Mouse (Mus musculus) kidney, embryonic 16.5 days (tissue): ENCODE results near the gene Gtf2a1. TPM values are rescaled to one million over a fixed set of nuclear protein-coding genes. Genes with fewer than 3 reads are reported as not detected.
"Not testable (repeated sequence)": the region's sequence is repeated elsewhere in the genome, so short reads cannot be mapped to it uniquely, and the experiment has no call there.

Experiments used
- ATAC-seq: fragments of 200-750 bp; cut with Nextera tagmentation; 2 replicates; pipeline ENCODE4 v1.8.0; 2017; ENCODE audit warnings: moderate TSS enrichment; ENCODE audit not compliant: low FRiP score, low TSS enrichment
- H3K27ac ChIP-seq: fragments of 300-500 bp; sonication (generic); 2 replicates; pipeline ENCODE4 v1.5.1; 2014; ENCODE audit warnings: low read length
- H3K27me3 ChIP-seq: fragments of 300-500 bp; sonication (generic); 2 replicates; pipeline ENCODE4 v1.6.1; 2014; ENCODE audit warnings: low read length, control low read depth, mixed read lengths; ENCODE audit not compliant: insufficient read depth
- H3K36me3 ChIP-seq: fragments of 300-500 bp; sonication (generic); 2 replicates; pipeline ENCODE4 v1.6.1; 2014; ENCODE audit warnings: low read length, control low read depth, mixed read lengths; ENCODE audit not compliant: insufficient read depth
- H3K4me1 ChIP-seq: fragments of 300-500 bp; sonication (generic); 2 replicates; pipeline ENCODE4 v1.6.1; 2014; ENCODE audit warnings: low read length, control low read depth, mixed read lengths; ENCODE audit not compliant: insufficient read depth
- H3K4me2 ChIP-seq: fragments of 300-500 bp; sonication (generic); replicated peaks from 2 replicates; pipeline ENCODE4 v1.6.1; 2014; ENCODE audit warnings: low read depth, low read length
- H3K4me3 ChIP-seq: fragments of 300-500 bp; sonication (generic); 2 replicates; pipeline ENCODE4 v1.5.1; 2014; ENCODE audit warnings: mild to moderate bottlenecking, low read length
- H3K9ac ChIP-seq: fragments of 300-500 bp; sonication (generic); replicated peaks from 2 replicates; pipeline ENCODE4 v1.6.1; 2014; ENCODE audit warnings: low read length
- H3K9me3 ChIP-seq: fragments of 300-500 bp; sonication (generic); 2 replicates; pipeline ENCODE4 v1.6.1; 2016; ENCODE audit warnings: low read length, control low read depth
- WGBS: fragments of 180-500 bp; shearing (Covaris S2); extraction: QIAGEN DNeasy Blood & Tissue Kit; methylation state at CpG from one replicate; pipeline ENCODE4 v1.1.7; 2014; 5-methylcytosine and 5-hydroxymethylcytosine counted together
- polyA plus RNA-seq: library from polyadenylated mRNA; unstranded; fragments of >200 nt; fragmentation: Nextera tagmentation; extraction: Ambion mirVana; gene quantifications from 2 replicates; pipeline ENCODE4 v1.2.1, GENCODE M21; 2015

Gene Gtf2a1
- polyA plus RNA-seq, 1 experiment from 2014 or later: 50.3 TPM

DNA sequence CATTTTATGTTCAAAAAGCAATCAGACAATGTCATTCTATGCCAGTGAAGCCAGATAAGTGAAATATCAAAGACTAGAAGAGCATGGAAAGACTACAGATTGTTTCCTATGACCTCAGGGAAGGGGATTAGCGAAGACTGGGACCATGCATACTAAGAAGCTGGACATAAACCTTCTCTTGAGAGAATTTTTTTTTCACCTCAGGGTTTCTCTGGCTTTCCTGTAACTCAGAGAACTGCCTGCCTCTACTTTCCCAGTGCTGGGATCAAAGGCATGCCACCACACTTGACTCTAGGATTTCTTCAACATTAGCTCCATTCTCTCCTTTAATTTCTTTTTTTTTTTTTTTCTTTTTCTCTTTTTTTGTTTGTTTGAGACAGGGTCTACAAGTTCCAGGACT lies 904 bp upstream of the Gtf2a1 start:
- Histone ChIP-seq H3K9me3 (no peaks in the 10 kb centered on the region), H3K36me3 (no peaks in the 10 kb centered on the region), H3K9ac (peak overlapping the region; percentile 100; the same call in 1 of the 2 replicates), H3K27me3 (no peaks in the 10 kb centered on the region), H3K4me3 (peak overlapping the region; percentile 90), H3K4me1 (peaks cover 18% of the 10 kb centered on the region), H3K4me2 (peak overlapping the region; percentile 63), H3K27ac (peak overlapping the region; percentile 95)
- 87% methylated on average over 1 of the region's 1 CpGs for WGBS
- ATAC-seq: no peak

DNA sequence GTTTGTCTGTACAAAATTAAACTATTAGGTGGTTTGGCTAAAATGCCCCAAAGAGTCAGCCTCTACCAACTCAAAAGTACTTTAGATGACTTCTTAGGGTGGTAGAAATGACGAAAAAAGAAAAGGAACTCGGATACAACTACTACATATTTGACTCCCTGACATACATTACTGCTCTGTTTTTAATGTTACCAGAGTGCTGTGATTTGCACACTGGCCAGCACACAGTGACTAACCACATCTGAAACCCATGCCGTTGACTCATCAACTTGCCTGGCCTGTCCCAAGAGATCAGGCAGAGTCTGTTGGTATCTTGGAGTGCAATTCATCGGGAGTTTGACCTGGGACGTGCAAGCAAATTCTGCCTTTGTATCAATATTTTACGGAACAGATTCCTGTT lies 429 bp upstream of the Gtf2a1 start:
- no peaks in the 10 kb centered on the region for H3K9me3 ChIP-seq
- peak overlapping the region; percentile 95 for H3K27ac ChIP-seq
- peak overlapping the region; percentile 63 for H3K4me2 ChIP-seq
- peak overlapping the region; percentile 90 for H3K4me3 ChIP-seq
- 36% methylated on average over 6 of the region's 6 CpGs for WGBS
- peak overlapping the region; percentile 100 for H3K9ac ChIP-seq
- no peaks in the 10 kb centered on the region for H3K27me3 ChIP-seq
- H3K36me3 ChIP-seq: peaks cover 3% of the 10 kb centered on the region; the same call in 1 of the 2 replicates
- H3K4me1 ChIP-seq: peaks cover 18% of the 10 kb centered on the region
- no peak for ATAC-seq

DNA sequence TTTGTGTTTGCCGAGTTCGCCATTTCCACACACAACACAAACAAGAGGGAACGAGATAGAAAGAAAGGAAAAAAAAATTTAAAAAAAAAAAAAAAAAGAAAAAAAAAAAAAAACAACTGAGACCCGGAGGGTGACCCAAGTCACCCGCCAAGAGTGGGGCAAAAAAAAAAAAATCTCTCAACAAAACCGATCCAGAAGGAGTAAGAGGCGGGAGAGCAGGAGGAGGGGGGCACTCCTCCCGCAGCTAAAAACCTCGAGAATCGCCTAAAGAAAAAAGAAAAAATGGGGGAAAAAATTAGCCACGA lies 793 bp downstream of the Gtf2a1 start:
- H3K4me3 ChIP-seq: peak overlapping the region; percentile 90
- peaks cover 18% of the 10 kb centered on the region for H3K4me1 ChIP-seq
- 1% methylated on average over 7 of the region's 11 CpGs for WGBS
- H3K36me3 ChIP-seq: peaks cover 11% of the 10 kb centered on the region
- peak overlapping the region; percentile 99 for H3K27ac ChIP-seq
- no peaks in the 10 kb centered on the region for H3K27me3 ChIP-seq
- peak overlapping the region; percentile 100 for H3K9ac ChIP-seq
- peak overlapping the region; percentile 75 for H3K4me2 ChIP-seq
- no peak for ATAC-seq
- no peaks in the 10 kb centered on the region for H3K9me3 ChIP-seq

DNA sequence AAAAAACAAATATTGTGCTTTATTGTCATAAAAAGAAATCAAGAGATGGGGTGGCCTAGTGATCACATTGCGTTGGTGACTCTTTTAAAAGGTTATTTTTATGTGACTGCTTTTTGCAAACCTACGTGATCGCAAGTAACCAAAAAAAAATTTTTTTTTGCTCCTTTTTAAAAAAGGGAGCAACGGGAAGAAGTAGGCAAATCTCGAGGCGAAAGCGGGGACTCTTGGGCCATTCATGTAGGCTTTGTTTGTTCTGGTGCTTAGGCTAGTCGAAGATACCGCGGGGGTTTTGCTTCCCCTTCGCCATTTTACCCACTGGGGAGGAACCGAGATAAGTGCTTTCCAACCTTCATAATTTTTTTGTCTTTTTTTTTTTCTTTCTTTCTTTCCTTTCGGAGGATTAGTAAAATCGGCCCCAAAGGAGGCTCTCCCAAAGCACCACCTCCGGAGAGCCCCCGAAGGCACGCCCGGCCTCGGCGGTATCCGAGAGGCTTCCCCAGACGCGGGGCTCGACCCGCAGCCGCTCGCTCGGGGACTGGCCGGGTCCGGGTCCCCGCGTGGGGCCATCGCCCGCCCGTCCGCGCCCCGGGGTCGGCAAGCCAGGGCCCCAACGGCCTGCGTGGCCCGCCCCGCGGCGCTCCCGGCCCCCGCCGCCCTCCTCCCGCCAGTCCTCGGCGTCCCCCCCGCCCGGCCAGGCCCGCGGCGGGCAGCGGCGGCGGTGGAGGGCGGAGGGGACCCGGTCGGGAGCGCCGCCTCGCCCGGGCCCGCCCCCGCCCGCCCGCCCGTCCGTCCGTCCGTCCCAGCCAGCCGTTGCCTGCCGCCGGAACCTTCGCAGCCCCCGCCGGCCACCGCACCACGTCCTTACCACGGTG lies 1.4 kb downstream of the Gtf2a1 start:
- Histone ChIP-seq H3K9me3 (no peaks in the 10 kb centered on the region), H3K27me3 (no peaks in the 10 kb centered on the region), H3K9ac (peak overlapping the region; percentile 100), H3K27ac (peak overlapping the region; percentile 99), H3K4me3 (peak overlapping the region; percentile 90), H3K4me2 (peak overlapping the region; percentile 75), H3K4me1 (peaks cover 18% of the 10 kb centered on the region), H3K36me3 (peaks cover 11% of the 10 kb centered on the region)
- ATAC-seq: peak; percentile 10; the same call in 1 of the 2 replicates
- under 1% methylated on average over 69 of the region's 83 CpGs for WGBS

DNA sequence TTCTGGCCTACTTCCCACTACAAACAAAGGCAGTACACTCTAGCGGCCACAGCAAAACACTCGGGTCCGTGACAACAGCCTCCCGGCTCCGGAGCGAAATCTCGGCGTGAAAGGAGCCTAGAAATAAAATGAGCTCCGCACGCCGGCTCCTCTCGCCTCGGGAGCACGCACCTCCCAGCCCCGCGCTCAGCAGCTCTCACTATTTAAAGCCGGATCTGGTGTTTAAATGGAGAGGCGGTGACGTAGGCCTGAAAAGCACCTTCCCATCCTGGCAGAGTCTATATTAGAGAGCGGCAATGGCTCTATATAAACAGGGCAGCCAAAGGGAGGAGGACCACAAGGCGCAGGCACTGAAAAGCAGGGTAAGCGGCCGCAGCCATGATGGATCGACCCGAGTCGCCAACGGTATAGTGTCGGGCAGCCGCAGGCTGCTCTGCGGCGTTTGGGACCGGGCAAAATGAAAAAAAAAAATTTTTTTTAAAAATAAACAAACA lies 2.1 kb downstream of the Gtf2a1 start:
- Histone ChIP-seq H3K4me2 (peak overlapping the region; percentile 75), H3K27me3 (no peaks in the 10 kb centered on the region), H3K27ac (peak overlapping the region; percentile 99), H3K36me3 (peaks cover 14% of the 10 kb centered on the region), H3K9ac (peak overlapping the region; percentile 100), H3K9me3 (no peaks in the 10 kb centered on the region), H3K4me3 (peak overlapping the region; percentile 90), H3K4me1 (peaks cover 20% of the 10 kb centered on the region)
- ATAC-seq: peak; percentile 92
- WGBS: under 1% methylated on average over 32 of the region's 32 CpGs

DNA sequence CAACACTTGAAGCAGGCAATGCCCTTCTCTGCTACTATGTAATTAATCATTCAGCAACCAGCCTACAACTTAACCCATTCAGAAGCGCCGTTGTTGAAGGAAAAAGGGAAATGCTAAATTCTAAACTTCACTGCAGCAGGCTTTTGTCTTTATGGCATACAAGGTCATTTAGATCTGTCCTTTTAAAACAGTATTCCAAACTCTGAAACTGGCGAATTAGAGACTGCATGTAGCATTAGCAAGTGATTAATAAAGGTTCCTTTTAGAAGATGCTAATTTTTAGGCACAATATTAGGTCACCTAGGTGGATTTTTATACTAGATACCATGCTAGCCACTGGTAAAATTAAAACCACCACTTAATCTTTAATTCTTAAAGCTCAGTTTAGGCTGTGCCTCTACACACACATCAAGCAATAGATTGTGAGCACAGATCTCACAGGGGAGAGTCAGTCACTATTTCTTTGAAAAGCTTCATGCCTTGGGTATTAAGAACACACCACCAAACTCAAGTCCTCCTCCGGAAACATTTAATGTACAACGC lies 2.7 kb downstream of the Gtf2a1 start:
- H3K27me3 ChIP-seq: no peaks in the 10 kb centered on the region

DNA sequence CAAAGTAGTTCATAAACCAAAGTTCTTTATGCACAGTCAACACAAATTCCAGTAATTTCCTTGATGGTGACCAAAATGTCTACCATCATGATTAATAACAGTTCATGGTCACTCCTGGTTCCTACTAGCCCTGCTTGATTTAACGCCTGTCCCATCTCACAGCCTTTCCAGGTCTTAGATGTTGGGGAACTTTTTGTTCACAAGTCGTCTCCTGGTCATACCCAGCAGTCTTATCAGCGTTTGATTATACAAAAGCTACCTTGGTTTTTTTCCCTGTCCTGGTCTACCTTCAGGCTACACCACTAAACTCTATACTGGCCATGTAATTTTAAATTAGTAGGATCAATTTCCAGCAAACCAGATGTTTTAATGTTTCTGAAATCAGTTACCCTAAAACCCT lies 3.2 kb downstream of the Gtf2a1 start:
- 37% methylated on average over 3 of the region's 3 CpGs for WGBS
- peaks cover 29% of the 10 kb centered on the region for H3K4me1 ChIP-seq
- H3K4me3 ChIP-seq: peak overlapping the region; percentile 90
- peak overlapping the region; percentile 75 for H3K4me2 ChIP-seq
- peak overlapping the region; percentile 100; the same call in 1 of the 2 replicates for H3K9ac ChIP-seq
- no peak overlapping the region for H3K27ac ChIP-seq
- no peaks in the 10 kb centered on the region for H3K27me3 ChIP-seq
- H3K36me3 ChIP-seq: peaks cover 19% of the 10 kb centered on the region
- no peaks in the 10 kb centered on the region for H3K9me3 ChIP-seq
- ATAC-seq: no peak

More for the DNA sequence above, 2.7 kb downstream of the Gtf2a1 start:
- 5% methylated on average over 5 of the region's 5 CpGs for WGBS
- H3K9me3 ChIP-seq: no peaks in the 10 kb centered on the region
- peak overlapping the region; percentile 75 for H3K4me2 ChIP-seq
- ATAC-seq: no peak
- H3K4me1 ChIP-seq: peaks cover 25% of the 10 kb centered on the region
- H3K4me3 ChIP-seq: peak overlapping the region; percentile 90
- peak overlapping the region; percentile 99 for H3K27ac ChIP-seq
- peaks cover 16% of the 10 kb centered on the region for H3K36me3 ChIP-seq
- H3K9ac ChIP-seq: peak overlapping the region; percentile 100

DNA sequence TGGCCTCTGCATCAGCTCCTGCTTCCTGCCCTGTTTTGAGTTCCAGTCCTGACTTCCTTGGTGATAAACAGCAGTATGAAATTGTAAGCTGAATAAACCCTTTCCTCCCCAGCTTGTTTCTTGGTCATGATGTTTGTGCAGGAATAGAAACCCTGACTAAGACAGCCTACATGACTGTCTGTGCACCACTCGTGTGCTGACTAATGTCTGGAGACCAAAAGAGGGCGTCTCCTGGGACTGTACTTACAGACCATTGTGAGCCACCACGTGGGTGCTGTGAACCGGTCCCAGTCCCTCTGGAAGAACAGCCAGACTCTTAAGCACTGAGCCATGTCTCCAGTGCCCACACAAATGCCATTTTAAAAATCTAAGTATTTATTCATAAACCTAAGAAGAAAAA lies 4.5 kb downstream of the Gtf2a1 start:
- Histone ChIP-seq H3K36me3 (peaks cover 19% of the 10 kb centered on the region), H3K4me1 (peaks cover 21% of the 10 kb centered on the region)
- ATAC-seq, H3K4me3 ChIP-seq, H3K9me3 ChIP-seq, H3K27me3 ChIP-seq, H3K27ac ChIP-seq, H3K9ac ChIP-seq, H3K4me2 ChIP-seq: not testable (repeated sequence)
- WGBS: 96% methylated on average over 4 of the region's 4 CpGs

DNA sequence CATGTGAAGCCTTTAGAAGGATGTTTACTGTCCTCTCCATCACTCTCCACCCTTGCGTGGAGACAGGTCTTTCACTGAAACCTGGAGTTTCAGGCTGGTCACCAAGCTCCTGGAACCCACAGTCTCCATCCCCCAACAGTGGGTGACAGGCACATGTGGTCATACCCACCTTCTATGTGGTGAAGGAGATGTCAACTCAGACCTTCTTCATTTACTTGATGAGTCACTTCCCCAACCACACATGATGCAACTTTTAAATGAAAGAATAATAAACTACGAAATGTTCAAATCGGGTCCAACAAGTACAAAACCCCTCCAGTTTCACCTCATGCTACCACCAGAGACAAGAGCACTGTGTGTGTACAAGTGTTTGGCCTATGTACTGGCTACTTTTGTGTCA lies 5.1 kb downstream of the Gtf2a1 start:
- Histone ChIP-seq H3K4me1 (peaks cover 20% of the 10 kb centered on the region), H3K9ac (no peak overlapping the region), H3K4me2 (no peak overlapping the region), H3K27me3 (no peaks in the 10 kb centered on the region), H3K36me3 (peaks cover 21% of the 10 kb centered on the region), H3K9me3 (no peaks in the 10 kb centered on the region), H3K4me3 (no peak overlapping the region), H3K27ac (no peak overlapping the region)
- no peak for ATAC-seq
- WGBS: 93% methylated on average over 3 of the region's 3 CpGs

DNA sequence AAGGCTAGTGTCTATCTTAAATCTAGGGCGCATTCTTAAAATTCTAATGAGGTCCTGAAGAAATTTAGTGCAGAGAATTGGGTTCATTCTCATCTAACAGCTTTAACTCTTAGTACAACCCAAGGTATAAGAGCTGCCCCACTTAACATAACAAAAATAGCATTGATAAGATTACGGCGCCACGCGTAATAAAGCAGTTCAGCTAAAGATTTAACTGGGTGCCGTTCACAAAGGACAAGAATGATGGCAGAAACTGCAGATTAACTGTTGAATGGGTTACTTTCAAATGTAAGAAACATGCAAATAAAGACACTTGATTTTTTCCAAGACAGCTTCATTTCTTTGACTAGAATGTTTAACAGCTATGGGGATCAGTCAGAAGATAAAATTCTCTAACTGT lies 6.9 kb downstream of the Gtf2a1 start:
- Histone ChIP-seq H3K4me3 (no peak overlapping the region), H3K4me2 (no peak overlapping the region), H3K27ac (no peak overlapping the region), H3K9ac (no peak overlapping the region), H3K27me3 (no peaks in the 10 kb centered on the region), H3K9me3 (no peaks in the 10 kb centered on the region), H3K36me3 (peaks cover 26% of the 10 kb centered on the region), H3K4me1 (peaks cover 20% of the 10 kb centered on the region)
- 74% methylated on average over 6 of the region's 6 CpGs for WGBS
- ATAC-seq: no peak
